Mouse (Mus musculus): Measurements from ENCODE around the gene Fxn. TPM values are rescaled to one million over a fixed set of nuclear protein-coding genes. Genes with fewer than 3 reads are reported as not detected.
"Not testable (repeated sequence)": the region's sequence is repeated elsewhere in the genome, so short reads cannot be mapped to it uniquely, and the experiment has no call there.

The Fxn gene
- total RNA-seq, 1 experiment from 2014 or later: 18.5 TPM

DNA sequence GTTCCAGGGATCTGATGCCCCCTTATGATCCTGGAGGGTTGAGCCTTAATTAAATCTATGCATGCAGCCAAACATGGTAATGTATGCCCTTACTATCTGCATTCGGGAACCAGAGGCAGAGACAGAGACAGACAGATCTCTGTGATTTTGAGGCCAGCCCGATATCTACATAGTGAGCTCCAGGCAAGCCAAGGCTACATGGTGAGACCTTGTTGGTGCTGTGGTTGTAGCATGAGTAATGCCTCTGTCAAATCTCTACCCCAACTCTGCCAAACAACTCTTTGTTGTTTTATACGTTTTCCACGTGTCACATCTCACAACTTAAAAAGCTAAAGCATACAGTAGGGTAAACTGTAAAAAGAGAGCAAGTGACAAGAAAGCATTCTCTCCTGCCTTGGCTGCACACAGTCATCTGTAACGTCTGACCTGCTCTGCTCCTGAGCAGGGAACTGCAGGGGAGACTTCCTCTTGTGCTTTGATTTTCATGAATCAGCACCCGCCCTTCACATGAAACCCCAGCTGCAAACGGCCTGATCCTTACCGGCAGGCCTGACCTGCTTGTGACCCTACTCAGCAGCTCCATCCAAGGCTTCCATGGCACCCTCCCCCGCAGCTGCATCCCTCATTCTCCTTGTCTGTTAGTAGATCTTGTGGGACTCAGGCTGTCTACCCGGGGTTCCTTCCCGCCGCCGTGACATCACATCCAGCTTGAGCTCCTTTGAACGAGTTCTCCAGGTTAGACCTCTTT, 38.4 kb downstream of the Fxn start:
- DNase-seq: no peak

DNA sequence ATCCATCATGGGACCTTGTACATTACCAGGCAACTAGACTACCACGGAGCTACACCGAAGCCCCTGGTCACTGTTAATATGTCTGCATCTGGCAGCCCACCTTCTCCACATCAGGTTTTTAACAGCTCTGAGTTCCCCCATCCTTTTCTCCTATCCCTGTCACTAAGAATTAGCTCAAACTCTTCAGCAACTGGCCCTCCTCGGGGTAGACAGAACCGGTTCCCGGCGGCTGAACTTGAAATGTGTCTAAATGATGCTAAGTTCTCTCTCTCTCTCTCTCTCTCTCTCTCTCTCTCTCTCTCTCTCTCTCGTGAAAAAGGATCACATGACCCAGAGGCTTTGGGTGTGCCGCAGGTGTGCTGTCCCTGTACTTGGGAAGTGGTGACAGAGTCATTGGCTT, 39.1 kb downstream of the Fxn start:
- DNase-seq: no peak

- no peak for DNase-seq
Measured at GRCm38 (mm10) chr19:24238011-24238410, 42.4 kb downstream of the Fxn start.

DNA sequence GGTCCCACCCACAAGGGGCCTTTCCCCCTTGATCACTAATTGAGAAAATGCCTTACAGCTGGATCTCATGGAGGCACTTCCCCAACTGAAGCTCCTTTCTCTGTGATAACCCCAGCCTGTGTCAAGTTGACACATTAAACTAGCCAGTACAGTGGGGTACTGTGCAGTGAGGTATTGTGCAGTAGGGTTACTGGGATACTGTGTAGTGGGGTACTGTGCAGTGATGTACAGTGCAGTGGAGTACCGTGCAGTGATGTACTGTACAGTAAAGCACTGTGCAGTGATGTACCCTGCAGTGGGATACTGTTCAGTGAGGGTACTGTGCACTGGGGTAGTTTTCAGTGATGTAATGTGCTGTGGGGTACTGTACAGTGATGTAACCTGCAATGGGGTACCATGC, 48.0 kb downstream of the Fxn start:
- not testable (repeated sequence) for DNase-seq

- DNase-seq: peak; percentile 50
Measured at GRCm38 (mm10) chr19:24225305-24225696, 55.1 kb downstream of the Fxn start.

- DNase-seq: peak; percentile 68
Measured at GRCm38 (mm10) chr19:24224500-24225304, 55.7 kb downstream of the Fxn start, which contains the start of gene Tjp2. Gene Tjp2 (minus strand): TSS chr19:24225030.

DNA sequence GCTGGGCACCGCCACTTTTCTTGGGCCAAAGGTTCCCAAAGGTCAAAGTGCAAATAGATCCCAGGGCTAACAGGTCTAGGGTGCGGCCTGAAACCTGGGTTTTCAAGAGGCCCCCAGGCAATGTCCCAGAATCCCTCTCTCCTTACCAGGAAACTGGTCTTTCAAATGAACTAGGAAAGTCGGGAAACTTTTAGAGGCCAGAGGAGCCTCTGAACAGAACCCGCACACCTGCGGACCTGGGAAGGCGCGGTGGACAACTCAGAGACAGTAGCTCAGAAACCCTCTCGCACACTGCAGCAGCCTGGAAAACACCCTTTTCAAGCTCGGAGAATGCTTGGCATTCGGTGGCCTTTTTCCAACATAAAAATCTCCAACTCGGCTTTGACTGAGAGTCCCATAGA, 56.6 kb downstream of the Fxn start:
- DNase-seq: no peak

DNA sequence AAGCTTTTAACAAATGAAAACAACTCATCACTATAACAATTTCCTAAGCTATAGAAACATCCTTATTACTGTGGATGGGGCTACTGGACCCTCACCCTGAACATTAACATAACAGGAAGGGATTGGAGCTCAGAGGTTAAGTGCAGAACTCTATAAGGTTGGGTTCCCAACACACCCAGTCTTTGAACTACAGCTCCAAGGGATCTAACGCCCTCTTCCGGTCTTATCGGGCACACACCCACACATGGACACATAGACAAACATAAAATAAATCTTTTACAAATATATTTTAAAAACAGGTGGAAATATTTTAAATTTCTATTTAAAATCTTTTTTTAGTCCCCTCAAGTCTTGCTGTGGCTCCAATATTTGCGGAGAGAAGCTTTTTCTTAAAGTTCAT, 59.0 kb downstream of the Fxn start:
- no peak for DNase-seq

- DNase-seq: no peak
Measured at GRCm38 (mm10) chr19:24220795-24221445, 59.5 kb downstream of the Fxn start.

DNA sequence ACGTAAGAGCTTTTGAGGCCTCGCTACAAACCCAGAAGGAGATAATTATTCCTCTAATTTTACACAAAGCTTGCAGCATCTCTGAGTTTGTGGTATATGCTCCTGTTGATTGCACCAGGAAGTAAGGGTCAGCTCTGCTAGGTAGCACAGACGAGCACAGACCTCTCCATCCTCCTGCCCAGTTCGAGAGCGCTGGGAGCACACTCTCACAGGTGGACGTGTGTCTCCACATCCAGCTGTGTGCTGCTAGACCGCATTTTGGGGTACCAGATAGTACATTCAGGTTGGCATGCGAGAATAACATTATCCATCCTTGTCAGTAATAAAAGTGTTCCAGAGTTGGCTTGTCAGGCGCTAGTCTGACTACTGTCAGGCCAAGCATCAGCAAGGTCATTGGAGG, 61.4 kb downstream of the Fxn start:
- DNase-seq: no peak

- no peak for DNase-seq
Measured at GRCm38 (mm10) chr19:24218291-24218690, 62.1 kb downstream of the Fxn start.

DNA sequence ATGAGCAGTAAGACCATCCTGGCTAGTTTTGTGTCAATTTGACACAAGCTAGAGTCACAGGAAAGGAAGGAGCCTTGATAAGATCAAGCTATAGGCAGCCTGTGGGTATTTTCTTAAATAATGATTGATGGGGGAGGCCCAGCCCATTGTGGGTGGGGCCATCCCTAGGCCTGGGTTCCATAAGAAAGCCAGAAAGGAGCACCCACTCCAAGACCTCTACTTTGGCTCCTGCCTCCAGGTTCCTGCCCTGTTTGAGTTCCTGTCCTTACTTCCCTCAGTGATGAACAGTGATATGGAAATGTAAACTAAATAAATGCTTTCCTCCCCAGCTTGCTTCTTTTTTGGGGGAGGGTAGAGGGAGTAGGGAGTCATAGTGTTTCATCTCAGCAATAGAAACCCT, 62.6 kb downstream of the Fxn start:
- no peak for DNase-seq

DNA sequence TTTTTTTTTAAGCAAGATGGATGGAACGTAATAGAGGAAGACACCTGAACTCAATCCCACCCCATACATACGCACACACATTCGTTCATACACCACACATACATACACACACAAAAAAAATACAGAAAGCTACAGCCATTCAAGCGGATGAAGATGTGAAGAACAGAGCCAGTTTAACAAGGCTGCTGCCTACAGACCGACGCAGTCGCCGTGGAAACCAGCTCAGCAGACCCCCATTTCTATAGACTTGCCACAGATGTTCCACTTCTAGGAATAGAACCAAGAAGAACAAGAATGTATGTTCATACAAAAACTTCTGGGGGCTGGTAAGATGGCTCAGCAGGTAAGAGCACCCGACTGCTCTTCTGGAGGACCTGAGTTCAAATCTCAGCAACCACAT, 63.6 kb downstream of the Fxn start:
- no peak for DNase-seq

DNA sequence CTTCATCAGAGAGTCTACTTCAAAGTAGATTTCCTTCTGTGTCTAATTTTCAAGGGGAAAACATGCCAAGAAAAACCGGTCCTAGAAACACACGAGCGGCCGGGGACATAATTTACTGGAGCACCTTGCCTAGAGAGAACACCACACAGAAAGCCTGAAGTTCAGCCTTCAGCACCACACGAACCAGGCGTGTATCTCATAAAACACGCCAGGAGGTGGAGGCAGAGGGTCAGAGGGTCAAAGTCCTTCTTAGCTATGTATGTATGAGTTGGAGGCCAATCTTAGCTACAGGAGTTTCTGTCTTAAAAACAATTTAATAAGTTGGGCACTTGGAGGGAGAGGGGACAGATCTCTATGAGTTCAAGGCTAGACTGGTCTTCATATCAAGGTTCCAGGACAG, 65.5 kb downstream of the Fxn start:
- no peak for DNase-seq

- DNase-seq: no peak
Measured at GRCm38 (mm10) chr19:24213299-24213698, 67.1 kb downstream of the Fxn start.

DNA sequence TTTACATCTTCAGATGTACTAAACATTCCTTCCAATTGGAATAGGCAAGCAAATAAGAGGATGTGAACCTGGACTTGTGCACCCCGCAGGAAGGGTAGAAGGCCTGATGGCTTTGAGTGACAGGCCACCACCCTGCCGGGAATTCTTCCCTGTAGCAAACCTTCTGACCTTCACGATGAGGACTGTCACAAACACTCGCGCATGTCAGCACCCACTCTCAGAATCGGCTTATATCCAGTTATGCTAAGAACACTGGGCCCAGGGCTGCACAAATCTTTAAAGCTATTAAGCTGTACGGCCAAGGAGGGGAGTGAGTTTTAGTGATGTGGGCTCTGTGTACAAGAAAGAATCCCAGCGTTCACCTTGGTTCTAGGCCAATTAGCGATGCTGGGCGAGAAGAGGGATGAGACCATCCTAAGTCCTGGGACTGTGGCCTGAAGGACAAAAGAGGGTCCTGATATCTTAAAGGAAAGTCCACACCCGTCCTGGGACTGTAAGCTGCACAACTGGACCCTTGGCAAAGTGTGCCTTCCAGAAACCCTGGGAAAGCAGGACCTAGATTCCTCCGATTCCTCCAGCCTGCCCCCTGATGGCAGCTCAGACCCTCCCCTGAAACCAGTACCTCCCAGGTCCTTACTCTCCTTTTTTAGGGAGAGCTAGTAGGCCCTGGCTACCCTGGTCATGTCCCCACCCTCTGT, 67.7 kb downstream of the Fxn start:
- no peak for DNase-seq

Other genes starting within 250 kb of the Fxn start
- 6.2 and 7.3 TPM in 2 replicates for gene Fam189a2, start 249.6 kb downstream of the Fxn start, total RNA-seq (2021)
- 7.2 and 8.9 TPM in 2 replicates for gene Tjp2, start 55.6 kb downstream of the Fxn start, total RNA-seq (2021)
- 40.7 and 44.6 TPM in 2 replicates for gene Fam122a, start 196.8 kb upstream of the Fxn start, total RNA-seq (2021)

All from adrenal gland, postnatal 25 days (tissue).